Mouse (Mus musculus) urinary bladder, postnatal 0 days (tissue): Measurements from ENCODE around the gene Zfp143. TPM values are rescaled to one million over a fixed set of nuclear protein-coding genes. Genes with fewer than 3 reads are reported as not detected.

Experiments used
- polyA plus RNA-seq: library from polyadenylated mRNA; unstranded; fragments of >200 nt; fragmentation: Nextera tagmentation; extraction: Ambion mirVana; gene quantifications from 2 replicates; pipeline ENCODE4 v1.2.1, GENCODE M21; 2015

Zfp143 gene
- polyA plus RNA-seq = 7.2 and 9.7 TPM in 2 replicates

GRCm38 (mm10) chr7:110061199-110061751, at the start of gene Zfp143:
Zfp143 (plus strand) TSS chr7:110061217.

GRCm38 (mm10) chr7:110018117-110018630, 42.8 kb upstream of the Zfp143 start, which contains the start of gene Ipo7:
Ipo7 (plus strand) TSS chr7:110018274.

GRCm38 (mm10) chr7:110121516-110122288, 60.7 kb downstream of the Zfp143 start, which contains the start of gene Wee1:
Wee1 (plus strand) TSS chr7:110122046.

Other genes with a start within 250 kb of the Zfp143 start
- gene Scube2, start 195.5 kb upstream of the Zfp143 start, polyA plus RNA-seq = 21.2 and 23.5 TPM in 2 replicates
- 19.1 and 21.2 TPM in 2 replicates for gene Dennd5a, start 100.7 kb upstream of the Zfp143 start, polyA plus RNA-seq
- 52.0 and 71.6 TPM in 2 replicates for gene Tmem41b, start 74.3 kb upstream of the Zfp143 start, polyA plus RNA-seq
- gene Ipo7, start 42.9 kb upstream of the Zfp143 start, polyA plus RNA-seq = 24.8 and 26.5 TPM in 2 replicates
- gene Wee1, start 60.8 kb downstream of the Zfp143 start, polyA plus RNA-seq = 5.6 and 7.6 TPM in 2 replicates
- 10.0 and 11.0 TPM in 2 replicates for gene Swap70, start 160.5 kb downstream of the Zfp143 start, polyA plus RNA-seq